Mouse (Mus musculus) MEL (cell line): ENCODE measurements around the gene Abca7. TPM values are rescaled to one million over a fixed set of nuclear protein-coding genes. Genes with fewer than 3 reads are reported as not detected.

Experiments used
- DNase-seq: peaks from one replicate; pipeline ENCODE4 v3.0.0; 2011; ENCODE audit warnings: low read depth, low spot score
- H3K27ac ChIP-seq: 2 replicates; pipeline ENCODE4 v1.5.1; 2012; ENCODE audit warnings: low read depth, mild to moderate bottlenecking, control low read depth, low read length, moderate library complexity; ENCODE audit not compliant: control insufficient read depth
- H3K27me3 ChIP-seq, 2 experiments: fragments of 150-350 bp in 1 of 2; sonication (generic) in 1 of 2; 2 replicates each; pipeline ENCODE4 v1.6.1; 2012; ENCODE audit warnings: low read length in 2 of 2, mild to moderate bottlenecking in 2 of 2, improper control_type of control experiment in 1 of 2, moderate library complexity in 1 of 2; ENCODE audit not compliant: insufficient read depth in 2 of 2, control insufficient read depth in 1 of 2
- H3K36me3 ChIP-seq, 2 experiments: 2 replicates each; pipeline ENCODE4 v1.6.1; 2012 to 2014; ENCODE audit warnings: low read length in 2 of 2, improper control_type of control experiment in 1 of 2, inconsistent platforms in 1 of 2, mild to moderate bottlenecking in 1 of 2; ENCODE audit not compliant: insufficient read depth in 2 of 2, control insufficient read depth in 1 of 2
- H3K4me1 ChIP-seq, 2 experiments: fragments of 150-350 bp in 1 of 2; sonication (generic) in 1 of 2; 2 replicates each; pipeline ENCODE4 v1.6.1; 2012; ENCODE audit warnings: low read length in 2 of 2, improper control_type of control experiment in 1 of 2, mild to moderate bottlenecking in 1 of 2; ENCODE audit not compliant: insufficient read depth in 2 of 2, control insufficient read depth in 1 of 2
- H3K4me3 ChIP-seq, 2 experiments: fragments of 150-350 bp in 1 of 2; sonication (generic) in 1 of 2; 2 replicates each; pipeline ENCODE4 v1.5.1; 2012; ENCODE audit warnings: low read depth in 2 of 2, low read length in 2 of 2, mild to moderate bottlenecking in 2 of 2, moderate library complexity in 2 of 2, control low read depth in 1 of 2, improper control_type of control experiment in 1 of 2; ENCODE audit not compliant: control insufficient read depth in 1 of 2, insufficient read depth in 1 of 2
- H3K79me2 ChIP-seq: 2 replicates; pipeline ENCODE4 v1.6.1; 2012; ENCODE audit warnings: mild to moderate bottlenecking, low read length, moderate library complexity; ENCODE audit not compliant: control insufficient read depth, poor library complexity, insufficient read depth
- H3K9ac ChIP-seq: 2 replicates; pipeline ENCODE4 v1.6.1; 2012; ENCODE audit warnings: low read depth, mild to moderate bottlenecking, control low read depth, low read length, moderate library complexity; ENCODE audit not compliant: control insufficient read depth, poor library complexity, severe bottlenecking
- H3K9me3 ChIP-seq: fragments of 150-350 bp; sonication (generic); replicated peaks from 2 replicates; pipeline ENCODE4 v1.6.1; 2012; ENCODE audit warnings: mild to moderate bottlenecking, low read length, improper control_type of control experiment, moderate library complexity; ENCODE audit not compliant: insufficient read depth
- BHLHE40 ChIP-seq: IDR thresholded peaks from 2 replicates; pipeline ENCODE4 v1.6.1; 2012; ENCODE audit warnings: low read depth, mild to moderate bottlenecking, inconsistent platforms, low read length, improper control_type of control experiment, borderline replicate concordance
- CHD1 ChIP-seq: IDR thresholded peaks from 2 replicates; pipeline ENCODE4 v1.6.1; 2012; ENCODE audit warnings: low read depth, mild to moderate bottlenecking, inconsistent platforms, low read length, improper control_type of control experiment
- CHD2 ChIP-seq: IDR thresholded peaks from 2 replicates; pipeline ENCODE4 v1.6.1; 2011; ENCODE audit warnings: low read length, improper control_type of control experiment
- CTCF ChIP-seq, 3 experiments: IDR thresholded peaks in 2 of 3; conservative IDR thresholded peaks in 1 of 3; 2 replicates each; pipeline ENCODE4 v1.5.1; 2011 to 2012; ENCODE audit warnings: low read length in 3 of 3, low read depth in 2 of 3, mild to moderate bottlenecking in 2 of 3, improper control_type of control experiment in 1 of 3, inconsistent platforms in 1 of 3, mixed read lengths in 1 of 3, moderate library complexity in 1 of 3; ENCODE audit not compliant: control insufficient read depth in 1 of 3, insufficient read depth in 1 of 3, poor library complexity in 1 of 3, severe bottlenecking in 1 of 3
- E2F4 ChIP-seq: IDR thresholded peaks from 2 replicates; pipeline ENCODE4 v1.6.1; 2011; ENCODE audit warnings: low read depth, low read length, improper control_type of control experiment, borderline replicate concordance
- ELF1 ChIP-seq: IDR thresholded peaks from 2 replicates; pipeline ENCODE4 v1.6.1; 2014; ENCODE audit warnings: low read depth, mild to moderate bottlenecking, inconsistent platforms, low read length, improper control_type of control experiment, moderate library complexity
- EP300 ChIP-seq, 2 experiments: IDR thresholded peaks; 2 replicates each; pipeline ENCODE4 v1.6.1; 2011; ENCODE audit warnings: improper control_type of control experiment in 2 of 2, low read length in 2 of 2, low read depth in 1 of 2, mild to moderate bottlenecking in 1 of 2
- GABPA ChIP-seq: IDR thresholded peaks from 2 replicates; pipeline ENCODE4 v1.6.1; 2012; ENCODE audit warnings: low read depth, mild to moderate bottlenecking, inconsistent platforms, low read length, improper control_type of control experiment, moderate library complexity
- GATA1 ChIP-seq: IDR thresholded peaks from 2 replicates; pipeline ENCODE4 v1.6.1; 2011; ENCODE audit warnings: low read depth, low read length, improper control_type of control experiment
- JUND ChIP-seq: IDR thresholded peaks from 2 replicates; pipeline ENCODE4 v1.6.1; 2011; ENCODE audit warnings: low read depth, mild to moderate bottlenecking, improper control_type of control experiment, low read length
- MAFK ChIP-seq: IDR thresholded peaks from 2 replicates; pipeline ENCODE4 v1.6.1; 2011; ENCODE audit warnings: low read depth, mild to moderate bottlenecking, low read length, improper control_type of control experiment, borderline replicate concordance
- MAZ ChIP-seq: IDR thresholded peaks from 2 replicates; pipeline ENCODE4 v1.6.1; 2012; ENCODE audit warnings: low read depth, mild to moderate bottlenecking, inconsistent platforms, low read length, improper control_type of control experiment
- MEF2A ChIP-seq: IDR thresholded peaks from 2 replicates; pipeline ENCODE4 v1.6.1; 2014; ENCODE audit warnings: low read depth, mild to moderate bottlenecking, inconsistent platforms, low read length, improper control_type of control experiment; ENCODE audit not compliant: poor library complexity, insufficient replicate concordance, severe bottlenecking; ENCODE audit errors: extremely low read depth
- MYB ChIP-seq: IDR thresholded peaks from 2 replicates; pipeline ENCODE4 v1.6.1; 2011; ENCODE audit warnings: mild to moderate bottlenecking, low read depth, low read length, improper control_type of control experiment
- POLR2A ChIP-seq, 2 experiments: IDR thresholded peaks; 2 replicates each; pipeline ENCODE4 v1.6.1; 2011 to 2012; ENCODE audit warnings: low read length in 2 of 2, mild to moderate bottlenecking in 2 of 2, control low read depth in 1 of 2, improper control_type of control experiment in 1 of 2, low read depth in 1 of 2, moderate library complexity in 1 of 2; ENCODE audit not compliant: control insufficient read depth in 1 of 2, insufficient read depth in 1 of 2, poor library complexity in 1 of 2
- POLR2AphosphoS2 ChIP-seq: IDR thresholded peaks from 2 replicates; pipeline ENCODE4 v1.6.1; 2011; ENCODE audit warnings: low read length, improper control_type of control experiment
- RAD21 ChIP-seq: IDR thresholded peaks from 2 replicates; pipeline ENCODE4 v1.6.1; 2011; ENCODE audit warnings: mild to moderate bottlenecking, low read depth, low read length, improper control_type of control experiment
- RCOR1 ChIP-seq: IDR thresholded peaks from 2 replicates; pipeline ENCODE4 v1.6.1; 2012; ENCODE audit warnings: low read depth, mild to moderate bottlenecking, inconsistent platforms, low read length, improper control_type of control experiment
- SMC3 ChIP-seq: IDR thresholded peaks from 2 replicates; pipeline ENCODE4 v1.6.1; 2011; ENCODE audit warnings: low read depth, low read length, improper control_type of control experiment
- TCF12 ChIP-seq: IDR thresholded peaks from 2 replicates; pipeline ENCODE4 v1.6.1; 2014; ENCODE audit warnings: low read depth, mild to moderate bottlenecking, inconsistent platforms, low read length, improper control_type of control experiment, moderate library complexity
- UBTF ChIP-seq: IDR thresholded peaks from 2 replicates; pipeline ENCODE4 v1.6.1; 2012; ENCODE audit warnings: low read depth, mild to moderate bottlenecking, inconsistent platforms, low read length, improper control_type of control experiment, moderate library complexity, borderline replicate concordance; ENCODE audit not compliant: insufficient read depth
- USF2 ChIP-seq, 2 experiments: IDR thresholded peaks; 2 replicates each; pipeline ENCODE4 v1.6.1; 2011 to 2012; ENCODE audit warnings: improper control_type of control experiment in 2 of 2, low read length in 2 of 2, borderline replicate concordance in 1 of 2, inconsistent platforms in 1 of 2, low read depth in 1 of 2, mild to moderate bottlenecking in 1 of 2; ENCODE audit not compliant: insufficient read depth in 1 of 2
- ZC3H11A ChIP-seq: IDR thresholded peaks from 2 replicates; pipeline ENCODE4 v1.6.1; 2012; ENCODE audit warnings: low read depth, mild to moderate bottlenecking, inconsistent platforms, low read length, improper control_type of control experiment
- ZMIZ1 ChIP-seq: IDR thresholded peaks from 2 replicates; pipeline ENCODE4 v1.6.1; 2012; ENCODE audit warnings: low read depth, mild to moderate bottlenecking, inconsistent platforms, low read length, improper control_type of control experiment, moderate library complexity
- polyA plus RNA-seq, 2 experiments: library from polyadenylated mRNA; stranded (reverse) in 1 of 2; unstranded in 1 of 2; fragments of >175 nt in 1 of 2; fragments of >200 nt in 1 of 2; gene quantifications; 2 replicates each; pipeline versions ENCODE4 v1.2.1 to v1.2.4; 2012; ENCODE audit warnings: low replicate concordance in 2 of 2, low read depth in 1 of 2; ENCODE audit not compliant: insufficient read length in 2 of 2, insufficient read depth in 1 of 2, missing spikeins in 1 of 2
- total RNA-seq: library from RNA; depleted of rRNA; stranded (reverse); fragments of 300-350 nt; gene quantifications from 2 replicates; pipeline ENCODE4 v1.2.3, GENCODE M21; 2012

The Abca7 gene
- total and polyA plus RNA-seq, 3 experiments = 7.7 to 16.8 TPM; not detected in 1

- TF ChIP-seq EP300 (IDR thresholded peaks at IDR 0.05; ENCODE audit: low read depth in 1 of 2, low read length in 2 of 2) (no peak), GATA1 (no peak), MYB (no peak), SMC3 (peak; percentile 72)
Measured at GRCm38 (mm10) chr10:79959847-79960601, 36.3 kb upstream of the Abca7 start, which contains the start of gene Wdr18 (continued).

GRCm38 (mm10) chr10:79960671-79961294 lies 35.5 kb upstream of the Abca7 start:
- no peaks in the 10 kb centered on the region for H3K9me3 ChIP-seq
- no peak for TF ChIP-seq GABPA
- no peak for TF ChIP-seq BHLHE40
- TF ChIP-seq JUND = no peak
- TF ChIP-seq ELF1 = no peak
- TF ChIP-seq POLR2A (IDR thresholded peaks at IDR 0.05; ENCODE audit: control insufficient read depth in 1 of 2, insufficient read depth in 1 of 2, low read depth in 1 of 2, low read length in 2 of 2, poor library complexity in 1 of 2) = no peak
- no peak for TF ChIP-seq MAZ
- TF ChIP-seq CHD2 = no peak
- no peak for TF ChIP-seq MAFK
- no peak for TF ChIP-seq MEF2A
- no peak for TF ChIP-seq POLR2AphosphoS2
- no peak for TF ChIP-seq USF2 (IDR thresholded peaks at IDR 0.05; ENCODE audit: borderline replicate concordance in 1 of 2, insufficient read depth in 1 of 2, low read depth in 1 of 2, low read length in 2 of 2)
- TF ChIP-seq CHD1 = no peak
- H3K4me3 ChIP-seq = peak overlapping the region; percentile 70 to 83
- H3K27ac ChIP-seq = peak overlapping the region; percentile 37
- DNase-seq = no peak
- peaks cover 0 to 12% of the 10 kb centered on the region in 2 experiments; a peak in 3 of 4 replicates for H3K4me1 ChIP-seq
- peak overlapping the region; percentile 85 for H3K9ac ChIP-seq
- H3K79me2 ChIP-seq = peaks cover 11% of the 10 kb centered on the region
- H3K36me3 ChIP-seq = peaks cover 2 to 8% of the 10 kb centered on the region in 2 experiments; a peak in 2 of 4 replicates
- H3K27me3 ChIP-seq = no peaks in the 10 kb centered on the region

- H3K36me3 ChIP-seq = peaks cover 2 to 8% of the 10 kb centered on the region in 2 experiments; a peak in 2 of 4 replicates
- H3K4me1 ChIP-seq = peaks cover 0 to 10% of the 10 kb centered on the region in 2 experiments; a peak in 3 of 4 replicates
Measured at GRCm38 (mm10) chr10:79964727-79965126, 31.6 kb upstream of the Abca7 start.

More at GRCm38 (mm10) chr10:79964727-79965126, 31.6 kb upstream of the Abca7 start:
- no peak for TF ChIP-seq E2F4
- no peak for TF ChIP-seq POLR2AphosphoS2
- TF ChIP-seq ZMIZ1 = no peak
- TF ChIP-seq RAD21 = no peak
- TF ChIP-seq TCF12 = no peak
- TF ChIP-seq RCOR1 = no peak
- no peak for TF ChIP-seq ZC3H11A
- no peak for TF ChIP-seq CHD1
- TF ChIP-seq UBTF = no peak
- TF ChIP-seq MAZ = no peak
- no peak for TF ChIP-seq CTCF (IDR thresholded peaks at IDR 0.05 in 2 of 3, conservative IDR thresholded peaks at IDR 0.05 in 1 of 3; ENCODE audit: control insufficient read depth in 1 of 3, insufficient read depth in 1 of 3, low read depth in 2 of 3, low read length in 3 of 3, poor library complexity in 1 of 3, severe bottlenecking in 1 of 3)
- Histone ChIP-seq H3K4me3 (no peak overlapping the region), H3K27ac (no peak overlapping the region), H3K79me2 (peaks cover 11% of the 10 kb centered on the region), H3K9ac (no peak overlapping the region), H3K27me3 (no peaks in the 10 kb centered on the region), H3K9me3 (no peaks in the 10 kb centered on the region)
- no peak for DNase-seq
